Mouse (Mus musculus) layer of hippocampus, adult 8-10 months (tissue): ENCODE measurements around the gene Eya2. TPM values are rescaled to one million over a fixed set of nuclear protein-coding genes. Genes with fewer than 3 reads are reported as not detected.

Experiments used
- DNase-seq, 2 experiments: peaks; one replicate each; pipeline ENCODE4 v3.0.0; 2022; ENCODE audit warnings: low spot score in 2 of 2
- total RNA-seq, 4 experiments: library from RNA; stranded (reverse); gene quantifications; 2 replicates each; pipeline ENCODE4 v1.2.4; 2022

Gene Eya2
- total RNA-seq, 4 experiments from 2014 or later, result 2.6 to 4.5 (median 3.0) TPM

DNA sequence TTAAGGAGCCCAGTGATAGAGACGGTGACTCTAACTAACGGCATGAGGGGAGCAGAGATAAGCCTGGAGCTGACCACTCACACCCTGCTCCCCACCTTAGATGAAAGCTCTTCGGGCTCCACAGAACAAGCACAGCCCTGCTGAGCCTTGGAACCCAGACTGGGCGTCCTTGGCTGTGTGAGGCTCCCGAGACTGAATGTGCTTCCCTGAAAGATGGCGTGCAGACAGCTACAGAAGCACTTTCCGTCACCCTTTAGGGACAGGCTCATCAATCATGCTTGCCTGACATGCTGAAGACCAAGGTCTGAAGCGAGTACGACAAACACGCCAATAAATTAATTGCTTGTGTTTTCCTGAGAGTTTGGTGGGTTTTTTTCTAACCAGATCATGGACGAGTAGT, 56.2 kb downstream of the Eya2 start:
- no peak for DNase-seq

DNA sequence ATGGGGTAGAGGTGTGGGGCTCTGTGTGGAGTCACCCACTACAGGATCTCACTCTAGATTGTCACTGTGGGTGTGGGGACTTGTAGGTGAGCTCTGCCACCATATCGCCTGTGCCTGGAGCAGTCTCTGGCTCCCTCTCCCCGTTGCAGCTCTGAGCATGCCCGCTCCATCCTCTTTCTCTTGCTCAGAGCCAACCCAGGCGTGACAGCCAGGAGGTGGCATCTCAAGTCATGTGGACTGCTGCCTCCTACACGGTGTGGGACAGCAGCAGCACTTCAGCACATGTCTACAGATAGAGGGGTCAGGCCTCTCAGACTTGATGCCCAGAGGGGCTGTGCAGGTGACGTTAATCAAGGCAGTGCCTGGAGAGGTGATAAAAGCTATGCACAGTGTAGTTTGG, 57.4 kb downstream of the Eya2 start:
- no peak for DNase-seq

DNA sequence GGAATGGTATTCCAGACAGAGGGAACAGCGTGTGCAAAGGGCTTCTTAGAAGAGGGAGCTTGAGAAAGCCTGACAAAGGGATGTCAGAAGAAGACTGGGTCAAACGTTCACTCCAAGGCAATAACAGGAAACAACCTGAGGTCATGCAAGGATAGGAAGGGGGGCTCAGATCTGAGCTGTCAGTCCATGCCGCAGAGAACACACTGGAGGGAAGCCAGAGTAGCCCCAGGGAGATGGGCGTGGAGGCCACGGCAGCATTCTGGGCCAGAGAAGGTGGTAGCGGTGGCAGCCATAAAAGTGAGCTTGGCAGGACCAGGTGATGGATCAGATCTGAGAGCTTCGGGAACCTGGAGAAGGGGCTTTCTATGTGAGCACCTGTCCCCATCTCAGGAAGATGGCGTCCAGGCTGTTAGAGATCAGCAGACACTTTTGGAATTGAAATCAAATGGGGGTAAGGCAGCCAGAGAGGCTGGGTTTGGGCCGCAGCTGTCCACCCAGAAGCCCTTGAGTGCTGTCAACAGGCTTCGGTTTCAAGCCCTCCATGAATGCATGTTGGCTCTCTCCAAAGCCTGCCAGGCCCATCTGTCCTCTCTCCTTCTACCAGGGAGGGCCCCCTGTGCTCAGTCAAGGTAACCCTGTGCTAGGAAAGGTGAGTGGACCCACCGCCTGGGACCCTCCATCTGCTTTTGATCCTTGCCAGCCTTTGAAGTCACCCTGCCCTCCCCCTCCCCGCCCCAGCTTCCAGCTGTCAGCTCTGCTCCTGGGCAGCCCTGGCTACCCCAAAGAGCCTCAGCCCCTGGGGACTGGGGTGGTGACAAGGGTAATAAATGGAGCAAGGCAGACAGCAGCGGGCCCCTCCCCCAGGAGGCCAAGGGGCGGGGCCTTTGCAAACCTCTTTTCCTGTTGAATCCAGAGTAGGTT, 58.4 kb downstream of the Eya2 start:
- no peak for DNase-seq

- no peak for DNase-seq
Observed at GRCm38 (mm10) chr2:165654151-165654550, 59.3 kb downstream of the Eya2 start.

- DNase-seq, result no peak
Observed at GRCm38 (mm10) chr2:165654696-165655491, 60.1 kb downstream of the Eya2 start.

GRCm38 (mm10) chr2:165656541-165656940, 61.7 kb downstream of the Eya2 start:
- DNase-seq, result no peak

DNA sequence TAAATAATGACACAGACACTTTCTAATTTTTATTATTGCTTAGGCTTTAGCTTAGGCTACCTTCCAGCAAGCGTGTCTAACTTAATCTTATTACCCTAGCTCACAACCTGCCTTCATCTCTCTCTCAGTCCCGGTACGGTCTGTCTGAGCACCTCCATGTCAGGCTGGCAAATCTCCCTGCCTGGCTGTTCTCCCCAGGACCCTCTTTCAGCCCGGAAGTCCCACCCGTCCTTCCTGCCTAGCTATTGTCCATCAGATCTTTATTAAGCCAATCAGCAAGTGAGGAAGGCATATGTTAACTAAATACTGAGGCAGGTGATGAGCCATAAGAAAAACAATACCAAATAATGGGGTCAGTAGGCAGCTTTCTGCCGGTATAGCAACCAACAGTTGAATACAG, 62.1 kb downstream of the Eya2 start:
- no peak for DNase-seq

GRCm38 (mm10) chr2:165659552-165659951, 64.7 kb downstream of the Eya2 start:
- DNase-seq, result no peak

DNA sequence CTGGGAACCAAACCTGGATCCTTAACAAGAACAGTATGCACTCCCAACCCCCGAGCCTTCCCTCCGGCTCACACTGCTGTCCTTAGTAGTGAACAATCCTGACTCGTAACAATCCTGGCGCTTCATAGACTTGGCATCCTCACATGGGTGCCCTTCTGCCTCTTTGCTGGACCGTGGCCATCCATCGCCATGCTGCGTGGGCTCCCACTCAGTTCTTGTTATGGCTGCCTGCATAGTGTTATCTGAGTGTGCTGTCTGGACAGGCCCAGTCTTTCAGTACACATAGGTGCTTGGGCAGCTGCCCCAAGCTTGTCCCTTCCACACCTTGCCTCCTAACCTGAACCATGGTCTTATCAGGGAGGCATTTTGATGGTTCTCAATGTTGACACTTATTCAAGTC, 68.4 kb downstream of the Eya2 start:
- no peak for DNase-seq

DNA sequence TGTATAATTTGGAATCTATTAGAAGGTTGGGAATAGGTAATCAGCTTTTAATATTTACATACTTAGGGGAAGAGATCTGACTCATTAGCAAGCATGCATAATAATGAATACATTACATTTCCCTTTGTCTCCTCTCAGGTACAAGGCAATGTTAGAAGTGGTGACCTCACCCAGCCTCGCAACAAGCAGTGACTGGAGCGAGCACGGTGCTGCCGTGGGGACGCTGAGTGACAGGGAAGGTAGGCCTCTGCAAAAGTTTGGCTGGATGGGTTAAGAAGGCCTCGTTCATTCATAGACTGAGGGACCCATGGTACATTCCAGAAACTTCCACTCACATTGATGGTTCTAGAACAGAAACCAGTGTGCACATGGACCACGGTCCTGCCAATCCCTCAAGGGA, 69.8 kb downstream of the Eya2 start:
- DNase-seq, result no peak

GRCm38 (mm10) chr2:165665176-165665575, 70.3 kb downstream of the Eya2 start:
- no peak for DNase-seq

- no peak for DNase-seq
Observed at GRCm38 (mm10) chr2:165667096-165667495, 72.3 kb downstream of the Eya2 start.

- no peak for DNase-seq
Observed at GRCm38 (mm10) chr2:165682719-165683118, 87.9 kb downstream of the Eya2 start.

DNA sequence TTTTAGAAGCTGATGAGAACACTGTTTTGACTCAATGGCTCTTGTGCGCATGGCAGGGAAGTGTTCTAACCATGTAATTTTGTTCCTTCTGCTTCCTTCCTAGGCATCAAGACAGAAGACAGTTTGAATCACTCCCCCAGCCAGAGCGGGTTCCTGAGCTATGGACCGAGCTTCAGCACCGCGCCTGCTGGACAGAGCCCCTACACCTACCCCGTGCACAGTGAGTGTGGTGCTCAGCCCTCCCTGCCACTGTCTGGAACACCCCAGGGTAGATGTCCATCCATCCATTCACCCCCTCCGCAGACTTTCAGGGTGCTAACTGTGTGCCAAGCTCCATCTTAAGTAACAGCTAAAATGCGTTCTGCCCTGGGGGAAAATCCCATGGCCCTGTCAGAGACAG, 92.7 kb downstream of the Eya2 start:
- no peak for DNase-seq

GRCm38 (mm10) chr2:165688896-165689295, 94.1 kb downstream of the Eya2 start:
- DNase-seq, result no peak

GRCm38 (mm10) chr2:165691016-165691415, 96.2 kb downstream of the Eya2 start:
- DNase-seq, result no peak

GRCm38 (mm10) chr2:165692944-165693660, 98.3 kb downstream of the Eya2 start:
- no peak for DNase-seq

DNA sequence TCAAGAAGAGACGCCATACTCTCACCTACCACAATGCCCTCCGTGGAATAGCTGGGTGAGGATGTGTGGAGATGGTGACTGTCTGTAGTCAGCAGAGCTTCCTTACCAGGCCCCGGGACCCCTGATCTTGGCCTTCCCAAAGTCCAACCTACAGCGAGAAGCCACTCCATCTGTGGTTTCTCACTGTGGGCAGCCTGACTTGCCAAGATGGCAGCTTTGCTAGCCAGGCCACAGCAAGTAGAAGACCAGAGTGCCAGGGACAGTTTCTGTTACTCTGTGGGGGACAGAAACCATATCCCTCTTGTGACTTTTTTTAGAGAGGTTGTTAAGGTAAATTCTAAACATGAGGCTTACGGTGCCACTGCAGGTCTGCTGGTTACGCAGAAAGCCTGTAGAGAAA, 99.9 kb downstream of the Eya2 start:
- no peak for DNase-seq

DNA sequence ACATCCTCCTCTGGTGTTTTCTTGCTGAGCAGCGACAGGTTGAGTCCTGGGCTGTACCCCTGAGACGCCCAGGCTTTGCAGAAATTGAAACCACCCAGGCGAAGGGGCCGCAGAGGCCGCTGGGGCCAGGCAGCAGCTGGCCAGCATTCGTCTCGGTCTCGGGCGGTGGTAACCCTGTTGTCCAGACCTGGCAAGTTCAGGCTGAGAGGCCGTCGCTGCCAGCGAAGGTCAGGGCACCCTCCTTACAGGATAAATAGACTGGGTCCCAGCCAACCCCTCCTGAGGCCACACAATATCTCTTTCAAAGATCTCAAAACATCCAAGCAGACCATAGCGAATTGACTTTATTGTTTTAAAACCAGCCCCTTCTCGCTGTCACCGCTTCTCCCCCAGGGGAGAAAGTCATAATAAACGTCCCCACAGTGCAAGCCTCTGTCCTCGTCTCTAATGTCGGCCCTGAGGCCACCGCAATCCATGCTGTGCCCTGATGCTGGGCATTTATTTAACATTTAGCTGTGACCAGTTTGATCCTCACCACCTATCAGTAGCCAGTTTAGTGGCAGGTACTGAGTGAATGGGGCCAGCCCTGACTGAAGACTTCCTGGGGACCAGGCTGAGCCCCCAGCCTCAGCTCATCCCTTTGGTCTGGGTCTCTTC, 105.5 kb downstream of the Eya2 start:
- no peak for DNase-seq

GRCm38 (mm10) chr2:165703033-165703805, 108.4 kb downstream of the Eya2 start:
- no peak for DNase-seq

GRCm38 (mm10) chr2:165708266-165708665, 113.4 kb downstream of the Eya2 start:
- no peak for DNase-seq
